Mouse (Mus musculus) midbrain, postnatal 0 days (tissue): ENCODE data around the gene Ccdc22. TPM values are rescaled to one million over a fixed set of nuclear protein-coding genes. Genes with fewer than 3 reads are reported as not detected.
A peak's percentile ranks its signal among the peaks of the same experiment; 100 is the strongest.

Experiments
- ATAC-seq: fragments of 200-750 bp; cut with Nextera tagmentation; 2 replicates; pipeline ENCODE4 v1.8.0; 2017; ENCODE audit warnings: moderate number of reproducible peaks, mild to moderate bottlenecking, moderate TSS enrichment, moderate library complexity; ENCODE audit not compliant: low FRiP score
- DNase-seq: peaks from one replicate; pipeline ENCODE4 v3.0.0-alpha.2; 2015; ENCODE audit warnings: low spot score
- H3K27ac ChIP-seq: fragments of 300-500 bp; sonication (generic); 2 replicates; pipeline ENCODE4 v1.5.1; 2014; ENCODE audit warnings: low read depth, mild to moderate bottlenecking, low read length, mixed read lengths
- H3K27me3 ChIP-seq: fragments of 300-500 bp; sonication (generic); 2 replicates; pipeline ENCODE4 v1.6.1; 2014; ENCODE audit warnings: low read length, control low read depth, mixed read lengths; ENCODE audit not compliant: insufficient read depth
- H3K36me3 ChIP-seq: fragments of 300-500 bp; sonication (generic); 2 replicates; pipeline ENCODE4 v1.6.1; 2014; ENCODE audit warnings: low read length, control low read depth, mixed read lengths; ENCODE audit not compliant: insufficient read depth
- H3K4me1 ChIP-seq: fragments of 300-500 bp; sonication (generic); 2 replicates; pipeline ENCODE4 v1.6.1; 2014; ENCODE audit warnings: mild to moderate bottlenecking, control low read depth, antibody characterized with exemption, low read length, mixed read lengths; ENCODE audit not compliant: insufficient read depth
- H3K4me2 ChIP-seq: fragments of 300-500 bp; sonication (generic); 2 replicates; pipeline ENCODE4 v1.6.1; 2014; ENCODE audit warnings: low read depth, mild to moderate bottlenecking, low read length, mixed read lengths; ENCODE audit not compliant: poor library complexity, severe bottlenecking
- H3K4me3 ChIP-seq: fragments of 300-500 bp; sonication (generic); 2 replicates; pipeline ENCODE4 v1.5.1; 2014; ENCODE audit warnings: low read depth, mild to moderate bottlenecking, low read length, moderate library complexity
- H3K9ac ChIP-seq: fragments of 300-500 bp; sonication (generic); replicated peaks from 2 replicates; pipeline ENCODE4 v1.6.1; 2014; ENCODE audit warnings: mild to moderate bottlenecking, low read length, moderate library complexity, mixed read lengths; ENCODE audit not compliant: poor library complexity, severe bottlenecking
- H3K9me3 ChIP-seq: fragments of 300-500 bp; sonication (generic); 2 replicates; pipeline ENCODE4 v1.6.1; 2016; ENCODE audit warnings: low read length, control low read depth
- CTCF ChIP-seq: IDR thresholded peaks from 2 replicates; pipeline ENCODE4 v1.5.1; 2016; ENCODE audit warnings: antibody characterized with exemption, mild to moderate bottlenecking
- WGBS: fragments of 180-500 bp; shearing (Covaris S2); extraction: QIAGEN DNeasy Blood & Tissue Kit; methylation state at CpG from one replicate; pipeline ENCODE4 v1.1.7; 2014; 5-methylcytosine and 5-hydroxymethylcytosine counted together
- polyA plus RNA-seq: library from polyadenylated mRNA; unstranded; fragments of >200 nt; fragmentation: Nextera tagmentation; extraction: Ambion mirVana; gene quantifications from 2 replicates; pipeline ENCODE4 v1.2.1, GENCODE M21; 2015
- total RNA-seq: library from RNA; depleted of rRNA; stranded (reverse); fragments of >200 nt; gene quantifications from 2 replicates; pipeline ENCODE4 v1.2.3, GENCODE M21; 2014

Gene Ccdc22
- total and polyA plus RNA-seq, 2 experiments from 2014 or later, result 20.0 to 32.3 TPM

DNA sequence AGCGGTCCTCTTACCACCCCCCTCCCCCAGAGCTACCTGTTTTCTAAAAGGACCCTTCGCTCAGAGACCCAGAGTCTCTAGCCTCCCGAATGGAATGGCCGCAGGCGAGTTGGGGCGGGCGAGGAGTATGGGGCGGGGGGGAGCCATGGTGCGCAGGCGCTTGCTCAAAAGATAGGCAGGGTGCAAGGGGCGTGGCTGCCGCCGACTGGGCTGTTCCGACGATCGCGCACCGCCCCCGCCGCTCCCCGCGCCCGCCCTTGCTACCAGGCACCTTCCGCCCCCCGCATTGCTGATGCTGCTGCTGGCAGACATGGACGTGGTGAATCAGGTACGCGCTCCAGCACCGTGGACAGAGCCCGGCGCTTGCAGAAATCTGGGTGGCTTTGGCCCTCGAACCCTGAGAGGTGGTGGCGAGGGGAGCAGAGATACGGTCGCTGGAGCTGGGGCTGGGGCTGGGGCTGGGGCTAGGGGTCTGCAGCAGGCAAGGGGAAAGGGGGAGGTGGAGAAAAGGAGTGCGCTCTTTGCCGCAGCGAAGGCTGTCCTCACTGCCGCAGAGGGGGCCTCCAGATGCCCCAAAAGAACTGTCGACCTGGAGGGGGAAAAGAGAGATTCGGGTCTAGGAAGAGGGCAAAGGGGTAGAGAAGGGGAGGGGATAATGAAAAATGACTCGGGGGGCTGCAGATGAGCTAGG is 33.2 kb upstream of the Ccdc22 start, which contains the start of gene Syp:
Gene Syp (plus strand): TSS at position 71 of the 691 bp plus-strand sequence.
- Histone ChIP-seq H3K4me1 (no peaks in the 10 kb centered on the region), H3K36me3 (peaks cover 4% of the 10 kb centered on the region; the same call in 1 of the 2 replicates), H3K27ac (peak within 1 kb of the TSS; percentile 72), H3K4me3 (peak within 1 kb of the TSS; percentile 49), H3K27me3 (no peaks in the 10 kb centered on the region), H3K4me2 (peak within 1 kb of the TSS; percentile 57), H3K9me3 (no peaks in the 10 kb centered on the region), H3K9ac (peak within 1 kb of the TSS; percentile 80)
- no peak for TF ChIP-seq CTCF
- DNase-seq, result peak; percentile 85
- ATAC-seq, result peak; percentile 85
- WGBS, result 13% methylated on average over 24 of the region's 42 CpGs

- H3K4me1 ChIP-seq, result no peaks in the 10 kb centered on the region
- no peak for DNase-seq
- H3K4me2 ChIP-seq, result no peak overlapping the region
Measured at GRCm38 (mm10) chrX:7635101-7635500, 29.8 kb upstream of the Ccdc22 start.

GRCm38 (mm10) chrX:7632560-7632959 is 27.2 kb upstream of the Ccdc22 start:
- H3K27ac ChIP-seq, result no peak overlapping the region
- H3K9ac ChIP-seq, result no peak overlapping the region
- H3K4me1 ChIP-seq, result no peaks in the 10 kb centered on the region
- H3K36me3 ChIP-seq, result no peaks in the 10 kb centered on the region
- no peak overlapping the region for H3K4me3 ChIP-seq
- WGBS, result 93% methylated on average over 6 of the region's 6 CpGs
- no peaks in the 10 kb centered on the region for H3K9me3 ChIP-seq
- no peaks in the 10 kb centered on the region for H3K27me3 ChIP-seq
- ATAC-seq, result no peak
- no peak for DNase-seq
- TF ChIP-seq CTCF, result no peak
- H3K4me2 ChIP-seq, result no peak overlapping the region

More at GRCm38 (mm10) chrX:7635101-7635500, 29.8 kb upstream of the Ccdc22 start:
- WGBS, result 71% methylated on average over 3 of the region's 3 CpGs
- no peaks in the 10 kb centered on the region for H3K27me3 ChIP-seq
- no peak for ATAC-seq
- no peaks in the 10 kb centered on the region for H3K36me3 ChIP-seq
- no peak overlapping the region for H3K4me3 ChIP-seq
- H3K27ac ChIP-seq, result no peak overlapping the region
- no peak overlapping the region for H3K9ac ChIP-seq
- no peak for TF ChIP-seq CTCF
- H3K9me3 ChIP-seq, result no peaks in the 10 kb centered on the region

DNA sequence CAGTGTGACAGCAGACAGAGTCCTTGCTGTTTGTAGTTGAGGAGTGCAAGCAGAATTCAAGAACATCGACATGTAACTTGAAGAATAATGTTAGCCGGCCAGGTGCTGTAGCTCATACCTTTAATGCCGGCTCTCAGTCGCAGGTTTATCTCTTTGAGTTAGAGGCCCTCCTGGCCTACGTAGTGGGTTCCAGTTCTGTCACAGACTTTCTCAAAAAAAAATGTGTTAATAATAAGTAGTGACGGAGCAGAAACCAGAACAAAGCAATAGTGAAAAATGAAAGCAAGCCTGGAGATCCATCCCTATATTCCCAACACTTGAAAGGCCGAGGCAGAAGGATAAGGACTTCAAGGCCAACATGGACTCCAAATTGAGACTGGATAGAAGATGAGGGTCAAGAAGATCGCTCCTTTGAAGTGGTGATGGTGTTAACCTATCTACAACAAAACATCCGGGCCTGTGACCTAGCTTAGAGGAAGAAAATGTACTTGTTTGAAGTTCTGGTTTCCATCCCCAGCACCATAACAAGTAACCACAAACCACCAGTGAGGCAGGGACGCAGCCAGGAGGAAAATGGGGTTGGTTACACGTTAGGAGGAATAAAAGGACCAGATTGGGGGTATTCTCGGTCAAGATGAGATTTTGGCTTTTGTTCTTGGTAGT is 12.7 kb upstream of the Ccdc22 start:
- Histone ChIP-seq H3K27ac (no peak overlapping the region), H3K4me2 (no peak overlapping the region), H3K36me3 (no peaks in the 10 kb centered on the region), H3K4me1 (no peaks in the 10 kb centered on the region), H3K4me3 (no peak overlapping the region), H3K9ac (no peak overlapping the region), H3K9me3 (no peaks in the 10 kb centered on the region), H3K27me3 (no peaks in the 10 kb centered on the region)
- no peak for DNase-seq
- no peak for ATAC-seq
- WGBS, result 80% methylated on average over 12 of the region's 12 CpGs
- TF ChIP-seq CTCF, result no peak

GRCm38 (mm10) chrX:7610536-7611258 is 5.4 kb upstream of the Ccdc22 start:
- TF ChIP-seq CTCF, result no peak
- Histone ChIP-seq H3K9ac (peak overlapping the region; percentile 60), H3K27me3 (no peaks in the 10 kb centered on the region), H3K27ac (peak overlapping the region; percentile 73), H3K4me2 (peak overlapping the region; percentile 62), H3K36me3 (no peaks in the 10 kb centered on the region), H3K9me3 (no peaks in the 10 kb centered on the region), H3K4me1 (no peaks in the 10 kb centered on the region), H3K4me3 (peak overlapping the region; percentile 38)
- DNase-seq, result peak; percentile 54
- ATAC-seq, result peak; percentile 77
- WGBS, result 26% methylated on average over 25 of the region's 26 CpGs
